Mouse (Mus musculus): Measurements from ENCODE around the gene Xrcc1.
"Not testable (repeated sequence)": the region's sequence is repeated elsewhere in the genome, so short reads cannot be mapped to it uniquely, and the experiment has no call there.

Gene Xrcc1

DNA sequence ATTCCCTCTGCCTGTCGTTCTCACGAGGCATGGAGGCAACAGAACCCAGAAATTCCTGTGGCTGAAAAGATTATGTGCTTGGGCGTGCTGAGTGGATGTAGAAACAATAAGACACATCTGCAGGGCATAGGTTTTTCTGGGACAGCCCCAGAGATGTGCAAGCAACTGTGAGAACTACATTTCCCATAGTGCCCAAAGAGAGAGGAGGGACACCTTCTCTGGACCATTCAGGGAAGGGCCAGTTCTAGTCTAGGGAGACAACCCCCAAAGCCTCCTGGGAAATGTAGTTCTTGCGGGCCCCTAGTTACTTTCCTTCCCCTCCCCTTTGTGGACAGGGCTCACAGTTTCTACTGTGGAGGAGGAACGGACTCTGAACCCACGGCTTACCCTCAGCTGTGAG, 61.9 kb downstream of the Xrcc1 start:
- DNase-seq = peak; percentile 61 to 66

DNA sequence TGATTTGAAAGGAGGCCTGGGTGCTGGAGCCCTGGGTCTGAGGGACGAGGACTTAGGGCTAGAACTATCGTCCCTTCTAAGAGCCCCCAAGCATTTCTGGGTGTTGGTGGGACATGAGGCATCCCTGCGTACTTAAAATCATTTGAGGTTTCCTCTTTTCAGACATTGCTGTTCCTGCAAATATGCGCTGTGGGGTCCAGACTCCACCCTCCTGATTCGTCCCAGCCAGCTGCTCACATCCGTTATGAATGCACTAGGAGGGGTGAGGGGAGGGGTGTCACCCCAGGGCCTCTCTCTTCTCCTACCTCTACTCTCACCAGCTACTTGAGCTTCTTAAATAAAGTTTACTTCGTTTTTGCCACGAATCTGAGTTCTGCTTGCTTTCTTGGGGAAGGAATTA, 62.5 kb downstream of the Xrcc1 start:
- DNase-seq = no peak

DNA sequence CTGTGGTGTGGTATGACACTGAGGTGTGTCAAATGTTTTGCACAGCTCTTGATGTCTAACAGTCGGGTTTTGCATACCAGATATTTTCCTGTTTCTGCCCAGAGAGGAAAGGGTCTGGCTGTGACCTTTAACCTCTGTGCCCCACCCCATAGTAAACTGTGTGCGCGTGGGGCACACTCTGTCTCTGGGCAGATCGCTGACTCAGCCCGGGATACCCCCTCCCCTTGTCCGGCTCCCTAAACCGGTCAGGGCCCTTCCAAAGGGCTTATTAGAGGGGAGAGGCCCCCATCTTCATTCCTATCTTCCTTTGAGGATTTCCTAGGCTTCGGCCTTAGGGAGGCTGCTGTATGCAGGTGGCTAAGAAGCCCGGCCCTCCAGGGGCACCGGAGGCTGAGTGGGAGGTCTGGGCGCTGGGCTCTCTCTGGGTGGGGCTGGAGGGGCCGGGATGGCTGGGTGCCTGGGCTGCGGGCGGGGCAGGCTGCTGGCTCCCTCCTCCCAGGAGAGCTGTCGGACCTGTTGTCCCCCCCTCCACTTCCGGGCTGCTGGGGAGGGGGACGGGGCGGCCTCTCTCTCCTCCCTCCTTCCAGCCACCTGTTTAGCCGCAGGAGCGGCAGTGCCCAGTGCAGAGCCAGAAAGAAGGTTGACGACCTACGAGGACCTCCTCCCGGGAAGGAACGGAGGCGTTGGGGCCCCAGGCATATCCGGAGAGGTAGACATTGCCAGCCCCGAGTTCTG, 64.2 kb downstream of the Xrcc1 start, which contains the start of gene Phldb3:
TSS of gene Phldb3 (plus strand) at position 620 of the 735 bp plus-strand sequence.
- peak; percentile 38 to 63 for DNase-seq

DNA sequence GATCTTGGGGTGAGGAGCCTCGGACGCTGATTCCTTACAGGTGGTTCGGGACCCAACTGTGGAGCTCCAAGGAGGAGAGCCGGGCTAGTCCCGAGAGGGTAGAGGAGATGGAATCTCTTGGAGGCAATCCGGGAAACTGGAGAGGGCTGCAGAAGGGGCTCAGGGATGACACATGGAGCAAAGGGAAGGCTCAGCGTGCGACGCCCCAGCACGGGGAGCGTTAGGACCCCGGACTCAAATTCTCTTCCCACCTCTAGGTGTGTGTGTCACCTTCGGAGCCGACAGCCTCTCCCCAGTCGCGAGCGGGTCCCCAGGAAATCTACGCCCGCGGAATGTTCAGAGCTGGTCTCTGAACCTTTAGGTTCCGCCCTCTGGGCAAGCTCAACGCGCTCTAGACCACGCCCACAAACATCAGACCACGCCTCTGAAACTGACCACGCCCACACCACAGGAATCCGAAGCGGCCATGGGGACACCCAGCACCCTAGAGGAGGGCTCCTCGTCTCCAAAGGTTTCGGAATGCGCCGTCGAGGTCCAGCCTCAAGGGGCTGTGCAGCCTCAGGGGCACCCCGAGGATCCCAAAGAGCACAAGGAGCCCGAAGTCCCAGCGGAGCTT, 64.9 kb downstream of the Xrcc1 start:
- DNase-seq = peak; percentile 96

- no peak for DNase-seq
Measured at GRCm38 (mm10) chr7:24611709-24612108, 65.6 kb downstream of the Xrcc1 start.

DNA sequence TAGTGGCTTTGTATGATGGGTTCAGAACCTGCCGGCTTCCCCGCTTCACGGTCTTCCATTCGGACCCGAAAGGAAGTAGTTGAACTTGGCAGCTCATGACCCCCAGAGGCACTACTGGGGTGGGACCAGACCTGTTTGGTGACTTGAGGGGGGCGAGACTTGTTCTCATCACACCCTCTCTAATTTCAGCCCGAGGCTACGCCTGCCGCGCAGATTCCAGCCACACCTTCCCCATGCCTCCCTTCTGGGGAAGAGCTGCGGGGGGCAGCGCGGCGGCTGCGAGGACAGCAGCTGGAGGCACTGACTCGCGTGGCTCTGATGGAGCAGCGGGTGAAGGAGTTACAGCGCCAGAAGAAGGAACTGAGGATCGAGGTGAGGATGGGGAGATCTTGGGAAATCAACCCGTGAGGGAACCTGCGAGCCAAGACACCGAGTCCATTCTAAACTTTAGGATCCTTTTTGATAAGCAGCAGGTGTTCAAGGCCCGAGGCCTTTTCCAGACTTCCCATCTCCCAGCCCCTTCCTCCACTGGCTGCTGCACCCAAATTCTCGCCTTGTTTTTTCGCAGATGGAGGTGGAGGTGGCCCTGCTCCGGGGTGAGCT, 66.3 kb downstream of the Xrcc1 start:
- DNase-seq = no peak

- no peak for DNase-seq
Measured at GRCm38 (mm10) chr7:24614816-24615215, 68.7 kb downstream of the Xrcc1 start.

DNA sequence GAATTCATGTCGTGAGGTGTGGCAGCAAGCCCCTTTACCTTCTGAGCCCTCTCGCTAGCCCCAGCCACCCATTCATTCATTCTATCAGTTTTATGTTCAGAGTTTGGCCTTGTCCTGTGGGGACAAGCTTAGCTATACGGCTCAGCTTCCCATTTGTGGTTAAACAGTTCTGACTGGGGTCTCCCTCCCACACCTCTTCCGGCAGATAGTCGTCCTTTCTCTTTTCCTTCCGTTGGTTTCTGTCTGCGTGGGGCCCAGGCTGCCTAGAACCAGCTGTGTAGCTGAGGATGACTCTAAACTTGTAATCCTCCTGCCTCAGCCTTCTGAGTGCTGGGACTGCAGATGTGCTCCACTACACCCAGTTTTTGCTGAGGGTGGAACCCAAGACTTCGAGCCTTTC, 71.7 kb downstream of the Xrcc1 start:
- no peak for DNase-seq

DNA sequence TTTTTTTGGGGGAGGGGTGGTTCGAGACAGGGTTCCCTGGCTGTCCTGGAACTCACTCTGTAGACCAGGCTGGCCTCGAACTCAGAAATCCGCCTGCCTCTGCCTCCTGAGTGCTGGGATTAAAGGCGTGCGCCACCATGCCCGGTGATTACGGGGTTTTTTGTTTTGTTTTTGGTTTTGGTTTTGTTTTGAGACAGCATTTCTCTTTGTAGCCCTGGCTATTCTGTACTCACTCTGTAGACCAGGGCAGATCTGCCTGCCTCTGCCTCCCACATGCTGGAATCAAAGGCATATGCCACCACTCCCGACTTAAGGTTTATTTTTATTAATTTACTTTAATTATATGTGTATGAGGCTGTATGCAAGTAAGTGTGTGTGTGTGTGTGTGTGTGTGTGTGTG, 72.3 kb downstream of the Xrcc1 start:
- not testable (repeated sequence) for DNase-seq

GRCm38 (mm10) chr7:24619671-24620397, 73.7 kb downstream of the Xrcc1 start:
- no peak for DNase-seq

- no peak for DNase-seq
Measured at GRCm38 (mm10) chr7:24621193-24621592, 75.1 kb downstream of the Xrcc1 start.

DNA sequence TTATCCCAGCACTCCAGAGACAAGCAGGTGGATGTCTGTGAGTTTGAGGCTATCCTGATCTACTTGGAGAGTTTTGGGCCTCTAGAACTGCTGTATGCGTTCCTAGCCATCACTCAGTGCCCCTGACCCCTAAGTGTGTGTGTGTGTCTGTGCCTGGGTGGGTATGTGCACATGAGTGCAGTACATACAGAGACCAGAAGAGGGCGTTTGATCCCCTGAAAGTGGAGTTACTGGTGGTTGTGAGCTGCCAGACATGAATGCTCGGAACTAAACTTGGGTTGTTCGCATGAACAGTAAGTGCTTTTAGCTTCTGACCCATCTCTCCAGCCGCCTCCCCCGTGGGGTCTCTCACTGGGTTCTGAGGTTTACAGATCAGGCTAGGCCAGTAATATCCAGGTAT, 76.9 kb downstream of the Xrcc1 start:
- no peak for DNase-seq
